Mouse (Mus musculus) forebrain, embryonic 15.5 days (tissue): Measurements from ENCODE around the gene Mlec. TPM values are rescaled to one million over a fixed set of nuclear protein-coding genes. Genes with fewer than 3 reads are reported as not detected.
A peak's percentile ranks its signal among the peaks of the same experiment; 100 is the strongest.

Experiments used
- ATAC-seq: fragments of 200-750 bp; cut with Nextera tagmentation; replicated peaks from 2 replicates; pipeline ENCODE4 v1.8.0; 2017; ENCODE audit warnings: mild to moderate bottlenecking, moderate TSS enrichment, moderate library complexity
- H3K27ac ChIP-seq: fragments of 300-500 bp; sonication (generic); replicated peaks from 2 replicates; pipeline ENCODE4 v1.5.1; 2015; ENCODE audit warnings: mild to moderate bottlenecking, inconsistent platforms
- H3K27me3 ChIP-seq: fragments of 300-500 bp; sonication (generic); 2 replicates; pipeline ENCODE4 v1.6.1; 2015; ENCODE audit warnings: inconsistent platforms
- H3K36me3 ChIP-seq: fragments of 300-500 bp; sonication (generic); 2 replicates; pipeline ENCODE4 v1.6.1; 2015; ENCODE audit warnings: mild to moderate bottlenecking, inconsistent platforms
- H3K4me1 ChIP-seq: fragments of 300-500 bp; sonication (generic); 2 replicates; pipeline ENCODE4 v1.6.1; 2015; ENCODE audit warnings: inconsistent platforms
- H3K4me2 ChIP-seq: fragments of 300-500 bp; sonication (generic); replicated peaks from 2 replicates; pipeline ENCODE4 v1.6.1; 2015; ENCODE audit warnings: mild to moderate bottlenecking, inconsistent platforms
- H3K4me3 ChIP-seq: fragments of 300-500 bp; sonication (generic); 2 replicates; pipeline ENCODE4 v1.5.1; 2015; ENCODE audit warnings: mild to moderate bottlenecking, inconsistent platforms
- H3K9ac ChIP-seq: fragments of 300-500 bp; sonication (generic); replicated peaks from 2 replicates; pipeline ENCODE4 v1.6.1; 2015; ENCODE audit warnings: mild to moderate bottlenecking, inconsistent platforms
- H3K9me3 ChIP-seq: fragments of 300-500 bp; sonication (generic); 2 replicates; pipeline ENCODE4 v1.6.1; 2016; ENCODE audit warnings: inconsistent platforms
- WGBS: fragments of 180-500 bp; shearing (Covaris S2); methylation state at CpG from one replicate; pipeline ENCODE4 v1.1.7; 2015; ENCODE audit warnings: mixed read lengths; 5-methylcytosine and 5-hydroxymethylcytosine counted together
- polyA plus RNA-seq: library from polyadenylated mRNA; unstranded; fragments of >200 nt; fragmentation: Nextera tagmentation; extraction: Ambion mirVana; gene quantifications from 2 replicates; pipeline ENCODE4 v1.2.1, GENCODE M21; 2015

The Mlec gene
- polyA plus RNA-seq, 1 experiment from 2014 or later: 22.7 TPM

GRCm38 (mm10) chr5:115145976-115146746, 11.8 kb downstream of the Mlec start:
- no peak overlapping the region for H3K4me2 ChIP-seq
- no peaks in the 10 kb centered on the region for H3K9me3 ChIP-seq
- no peaks in the 10 kb centered on the region for H3K27me3 ChIP-seq
- H3K9ac ChIP-seq: no peak overlapping the region
- H3K4me3 ChIP-seq: no peak overlapping the region
- ATAC-seq: no peak
- 87% methylated on average over 6 of the region's 6 CpGs for WGBS
- peaks cover 42% of the 10 kb centered on the region for H3K36me3 ChIP-seq
- no peak overlapping the region for H3K27ac ChIP-seq
- H3K4me1 ChIP-seq: peaks cover 17% of the 10 kb centered on the region

DNA sequence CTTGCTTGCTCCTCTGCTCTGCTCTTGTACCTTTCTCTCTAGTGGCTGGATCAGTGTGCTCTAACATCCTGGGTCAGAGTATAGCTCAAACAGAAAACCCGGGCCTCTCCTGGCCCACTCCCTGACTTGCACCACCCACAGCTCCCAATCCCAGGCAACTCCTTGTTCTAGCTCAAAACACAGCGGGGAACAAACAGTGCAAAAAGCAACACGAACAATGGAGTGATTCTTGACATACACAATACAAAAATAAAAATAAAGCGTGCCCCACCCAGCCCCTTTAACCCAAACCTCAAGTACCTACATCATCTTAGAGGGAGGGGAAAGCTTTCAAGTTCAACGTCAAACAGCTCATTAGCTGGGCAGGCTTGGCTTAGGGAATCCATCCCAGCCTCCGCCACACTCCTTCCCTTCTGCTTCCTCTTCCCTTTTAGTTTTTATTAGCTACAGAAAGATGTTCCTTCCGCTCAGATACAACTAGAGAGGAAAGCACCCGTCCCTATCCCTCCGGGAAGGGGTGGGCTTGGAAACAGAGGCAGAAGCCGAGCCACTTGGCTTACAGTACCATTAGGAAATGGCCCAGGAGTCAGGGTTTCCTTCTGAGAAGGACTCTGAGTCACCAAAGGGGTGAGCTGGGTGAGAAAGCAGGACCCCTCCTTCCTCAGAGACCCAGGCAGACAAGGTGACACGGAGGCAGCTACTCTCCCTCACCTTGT, 12.6 kb downstream of the Mlec start:
- 75% methylated on average over 11 of the region's 11 CpGs for WGBS
- Histone ChIP-seq H3K4me2 (no peak overlapping the region), H3K4me3 (no peak overlapping the region), H3K36me3 (peaks cover 36% of the 10 kb centered on the region), H3K27ac (no peak overlapping the region), H3K9me3 (no peaks in the 10 kb centered on the region), H3K27me3 (no peaks in the 10 kb centered on the region), H3K9ac (no peak overlapping the region), H3K4me1 (peaks cover 17% of the 10 kb centered on the region)
- no peak for ATAC-seq

GRCm38 (mm10) chr5:115144471-115144870, 13.5 kb downstream of the Mlec start:
- H3K9me3 ChIP-seq: no peaks in the 10 kb centered on the region
- ATAC-seq: no peak
- H3K36me3 ChIP-seq: peaks cover 27% of the 10 kb centered on the region

GRCm38 (mm10) chr5:115143552-115143951, 14.4 kb downstream of the Mlec start:
- no peak overlapping the region for H3K4me2 ChIP-seq
- peaks cover 17% of the 10 kb centered on the region for H3K4me1 ChIP-seq
- peaks cover 21% of the 10 kb centered on the region for H3K36me3 ChIP-seq
- 61% methylated on average over 10 of the region's 10 CpGs for WGBS
- peak; percentile 78 for ATAC-seq
- no peaks in the 10 kb centered on the region for H3K9me3 ChIP-seq
- H3K9ac ChIP-seq: 0 out of 2 replicates have a peak overlapping the region, but pooled peaks have one; percentile 10
- peak overlapping the region; percentile 55 for H3K27ac ChIP-seq
- H3K4me3 ChIP-seq: no peak overlapping the region
- H3K27me3 ChIP-seq: no peaks in the 10 kb centered on the region

More at GRCm38 (mm10) chr5:115144471-115144870, 13.5 kb downstream of the Mlec start:
- 68% methylated on average over 6 of the region's 6 CpGs for WGBS
- no peak overlapping the region for H3K27ac ChIP-seq
- no peaks in the 10 kb centered on the region for H3K27me3 ChIP-seq
- no peak overlapping the region for H3K4me2 ChIP-seq
- H3K9ac ChIP-seq: no peak overlapping the region
- peaks cover 17% of the 10 kb centered on the region for H3K4me1 ChIP-seq
- no peak overlapping the region for H3K4me3 ChIP-seq

DNA sequence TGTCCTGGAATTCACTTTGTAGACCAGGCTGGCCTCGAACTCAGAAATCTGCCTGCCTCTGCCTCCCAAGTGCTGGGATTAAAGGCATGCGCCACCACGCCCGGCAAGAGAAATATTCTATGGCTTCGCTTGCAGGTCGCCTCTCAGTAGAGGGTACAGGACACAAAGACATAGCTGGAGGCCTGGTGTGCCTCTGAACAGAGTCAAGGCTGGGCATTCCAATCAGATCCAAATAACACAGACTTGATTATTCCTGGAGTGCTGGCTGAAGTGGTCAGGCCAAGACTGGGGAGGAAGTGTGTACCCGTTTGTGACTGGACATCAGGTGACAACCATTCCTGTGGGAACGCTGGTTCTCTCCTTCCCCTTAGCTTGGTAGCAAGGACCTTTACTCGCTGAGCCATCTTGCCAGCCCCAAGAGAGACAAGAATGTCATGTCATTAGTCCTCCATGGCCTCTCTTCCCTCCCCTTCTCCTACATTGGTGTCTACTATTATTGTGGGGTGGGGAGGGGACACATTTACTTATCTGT, 15.7 kb downstream of the Mlec start:
- Histone ChIP-seq H3K27me3 (no peaks in the 10 kb centered on the region), H3K4me3 (no peak overlapping the region), H3K9me3 (no peaks in the 10 kb centered on the region), H3K9ac (no peak overlapping the region), H3K4me2 (no peak overlapping the region), H3K36me3 (peaks cover 11% of the 10 kb centered on the region), H3K4me1 (peaks cover 17% of the 10 kb centered on the region), H3K27ac (no peak overlapping the region)
- 88% methylated on average over 9 of the region's 9 CpGs for WGBS
- no peak for ATAC-seq

GRCm38 (mm10) chr5:115140726-115141125, 17.3 kb downstream of the Mlec start:
- no peak for ATAC-seq
- no peak overlapping the region for H3K9ac ChIP-seq
- no peaks in the 10 kb centered on the region for H3K36me3 ChIP-seq
- 81% methylated on average over 3 of the region's 3 CpGs for WGBS
- no peak overlapping the region for H3K27ac ChIP-seq
- H3K4me2 ChIP-seq: no peak overlapping the region
- no peak overlapping the region for H3K4me3 ChIP-seq
- H3K9me3 ChIP-seq: no peaks in the 10 kb centered on the region
- H3K27me3 ChIP-seq: no peaks in the 10 kb centered on the region
- peaks cover 17% of the 10 kb centered on the region for H3K4me1 ChIP-seq

GRCm38 (mm10) chr5:115139124-115139523, 18.9 kb downstream of the Mlec start:
- 79% methylated on average over 4 of the region's 4 CpGs for WGBS

GRCm38 (mm10) chr5:115134234-115135165, 23.5 kb downstream of the Mlec start, which contains the start of gene Unc119b:
Gene Unc119b (minus strand): TSS chr5:115134975.
- Histone ChIP-seq H3K4me3 (peak within 1 kb of the TSS; percentile 80), H3K9me3 (no peaks in the 10 kb centered on the region), H3K27ac (peak within 1 kb of the TSS; percentile 55), H3K9ac (peak within 1 kb of the TSS; percentile 77), H3K4me2 (peak within 1 kb of the TSS; percentile 84), H3K36me3 (peaks cover 7% of the 10 kb centered on the region; the same call in 1 of the 2 replicates), H3K27me3 (no peaks in the 10 kb centered on the region), H3K4me1 (peaks cover 21% of the 10 kb centered on the region)
- ATAC-seq: peak; percentile 93
- WGBS: under 1% methylated on average over 56 of the region's 81 CpGs

More at GRCm38 (mm10) chr5:115139124-115139523, 18.9 kb downstream of the Mlec start:
- H3K27ac ChIP-seq: no peak overlapping the region
- no peak overlapping the region for H3K9ac ChIP-seq
- no peaks in the 10 kb centered on the region for H3K27me3 ChIP-seq
- H3K4me2 ChIP-seq: no peak overlapping the region
- no peaks in the 10 kb centered on the region for H3K36me3 ChIP-seq
- no peak overlapping the region for H3K4me3 ChIP-seq
- peaks cover 16% of the 10 kb centered on the region for H3K4me1 ChIP-seq
- no peaks in the 10 kb centered on the region for H3K9me3 ChIP-seq
- no peak for ATAC-seq

DNA sequence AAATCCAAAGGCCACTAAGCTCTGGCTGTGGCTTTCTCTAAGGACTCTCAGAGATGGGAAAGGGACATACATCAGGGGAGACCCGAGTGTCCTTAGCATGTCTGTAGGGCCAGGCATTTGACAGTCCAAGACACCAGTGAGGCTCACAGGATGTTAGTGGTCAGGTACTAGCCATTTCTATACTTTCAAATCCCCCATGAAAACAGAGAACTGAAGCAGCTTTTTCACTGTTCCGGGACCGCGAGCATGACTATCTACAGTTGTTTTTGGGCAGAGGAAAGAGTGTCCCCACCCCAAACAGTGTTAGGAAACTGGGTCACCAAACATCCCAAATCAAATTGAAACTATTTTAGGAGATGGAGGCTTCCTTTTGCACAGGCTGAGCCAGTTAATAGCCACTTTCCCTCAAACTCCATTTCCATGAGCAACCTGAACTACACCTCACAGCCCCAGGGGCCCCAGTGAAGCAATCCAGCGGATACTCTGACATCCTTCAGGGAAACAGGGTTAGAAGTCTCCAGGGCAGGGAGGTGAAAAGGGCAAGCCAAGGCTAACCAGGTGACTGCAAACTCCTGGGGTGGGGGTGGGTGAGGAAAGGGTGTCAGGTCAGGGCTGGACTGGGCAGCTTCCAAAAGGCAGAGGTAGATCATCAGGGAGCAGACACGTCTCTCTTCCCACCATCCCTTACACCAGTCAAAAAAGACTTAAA, 24.5 kb downstream of the Mlec start:
- peak overlapping the region; percentile 84 for H3K4me2 ChIP-seq
- H3K4me1 ChIP-seq: peaks cover 21% of the 10 kb centered on the region
- H3K4me3 ChIP-seq: peak overlapping the region; percentile 80
- no peak for ATAC-seq
- WGBS: 61% methylated on average over 6 of the region's 6 CpGs
- H3K36me3 ChIP-seq: peaks cover 14% of the 10 kb centered on the region; the same call in 1 of the 2 replicates
- H3K9ac ChIP-seq: no peak overlapping the region
- H3K27ac ChIP-seq: no peak overlapping the region
- H3K9me3 ChIP-seq: no peaks in the 10 kb centered on the region
- H3K27me3 ChIP-seq: no peaks in the 10 kb centered on the region

- WGBS: 94% methylated on average over 8 of the region's 8 CpGs
- peaks cover 20% of the 10 kb centered on the region; the same call in 1 of the 2 replicates for H3K36me3 ChIP-seq
- no peak overlapping the region for H3K9ac ChIP-seq
- H3K9me3 ChIP-seq: no peaks in the 10 kb centered on the region
- H3K4me2 ChIP-seq: no peak overlapping the region; the same call in 1 of the 2 replicates
- no peaks in the 10 kb centered on the region for H3K27me3 ChIP-seq
- H3K4me3 ChIP-seq: no peak overlapping the region
- ATAC-seq: no peak
- H3K4me1 ChIP-seq: peaks cover 21% of the 10 kb centered on the region
- no peak overlapping the region for H3K27ac ChIP-seq
These were observed 25.5 kb downstream of the Mlec start for GRCm38 (mm10) chr5:115132465-115132864.

GRCm38 (mm10) chr5:115129328-115129727, 28.7 kb downstream of the Mlec start:
- no peaks in the 10 kb centered on the region for H3K27me3 ChIP-seq
- no peaks in the 10 kb centered on the region for H3K9me3 ChIP-seq
- H3K4me3 ChIP-seq: no peak overlapping the region
- no peak for ATAC-seq
- H3K4me2 ChIP-seq: no peak overlapping the region
- H3K27ac ChIP-seq: no peak overlapping the region
- WGBS: 82% methylated on average over 6 of the region's 6 CpGs
- peaks cover 31% of the 10 kb centered on the region for H3K36me3 ChIP-seq
- H3K9ac ChIP-seq: no peak overlapping the region
- H3K4me1 ChIP-seq: peaks cover 32% of the 10 kb centered on the region
